Mouse (Mus musculus) ES-E14 (cell line): ENCODE results near the gene Mrm3. TPM values are rescaled to one million over a fixed set of nuclear protein-coding genes. Genes with fewer than 3 reads are reported as not detected.
A peak's percentile ranks its signal among the peaks of the same experiment; 100 is the strongest.

Experiments
- DNase-seq: peaks from one replicate; pipeline ENCODE4 v3.0.0-alpha.2; 2013; ENCODE audit warnings: low read depth, low spot score
- H3K27ac ChIP-seq: 2 replicates; pipeline ENCODE4 v1.5.1; 2012; ENCODE audit warnings: low read depth, mild to moderate bottlenecking, low read length, moderate library complexity, mixed read lengths; ENCODE audit not compliant: poor library complexity, insufficient read depth, severe bottlenecking
- H3K36me3 ChIP-seq: 2 replicates; pipeline ENCODE4 v1.6.1; 2012; ENCODE audit warnings: mild to moderate bottlenecking, low read length, moderate library complexity, mixed read lengths; ENCODE audit not compliant: control insufficient read depth, poor library complexity, insufficient read depth, severe bottlenecking
- H3K4me1 ChIP-seq, 2 experiments: fragments of 150-350 bp in 1 of 2; sonication (generic) in 1 of 2; 2 replicates each; pipeline ENCODE4 v1.6.1; 2012; ENCODE audit warnings: low read length in 2 of 2, mild to moderate bottlenecking in 1 of 2, mixed read lengths in 1 of 2; ENCODE audit not compliant: control insufficient read depth in 2 of 2, insufficient read depth in 2 of 2, poor library complexity in 1 of 2
- H3K4me3 ChIP-seq, 2 experiments: fragments of 150-350 bp in 1 of 2; sonication (generic) in 1 of 2; 2 replicates each; pipeline ENCODE4 v1.5.1; 2012; ENCODE audit warnings: low read length in 2 of 2, low read depth in 1 of 2, mild to moderate bottlenecking in 1 of 2, mixed read lengths in 1 of 2; ENCODE audit not compliant: insufficient read depth in 1 of 2, poor library complexity in 1 of 2, severe bottlenecking in 1 of 2
- H3K9ac ChIP-seq: 2 replicates; pipeline ENCODE4 v1.6.1; 2012; ENCODE audit warnings: low read depth, mild to moderate bottlenecking, low read length, mixed read lengths; ENCODE audit not compliant: poor library complexity, insufficient read depth, severe bottlenecking
- H3K9me3 ChIP-seq: fragments of 150-350 bp; sonication (generic); 2 replicates; pipeline ENCODE4 v1.6.1; 2012; ENCODE audit warnings: low read depth, mild to moderate bottlenecking, low read length; ENCODE audit not compliant: control insufficient read depth, insufficient read depth
- CHD2 ChIP-seq: IDR thresholded peaks from 2 replicates; pipeline ENCODE4 v1.6.1; 2014; ENCODE audit warnings: mild to moderate bottlenecking, low read depth, low read length, inconsistent platforms
- HCFC1 ChIP-seq: IDR thresholded peaks from 2 replicates; pipeline ENCODE4 v1.6.1; 2012; ENCODE audit warnings: low read length, inconsistent platforms, borderline replicate concordance; ENCODE audit not compliant: insufficient read depth
- MAFK ChIP-seq: IDR thresholded peaks from 2 replicates; pipeline ENCODE4 v1.6.1; 2014; ENCODE audit warnings: mild to moderate bottlenecking, low read depth, low read length, inconsistent platforms; ENCODE audit not compliant: insufficient read depth
- ZC3H11A ChIP-seq: IDR thresholded peaks from 2 replicates; pipeline ENCODE4 v1.6.1; 2012; ENCODE audit warnings: low read depth, mild to moderate bottlenecking, inconsistent platforms, low read length, borderline replicate concordance
- ZNF384 ChIP-seq: IDR thresholded peaks from 2 replicates; pipeline ENCODE4 v1.6.1; 2012; ENCODE audit warnings: low read depth, low read length, inconsistent platforms
- in situ Hi-C, 2 experiments: fragments of 600-800 bp; cut with MboI; formaldehyde crosslinking; loops; one replicate each; pipeline ENCODE4 v1.15.1; 2025; ENCODE audit warnings: low sequenced_read_pairs in 2 of 2, inconsistent platforms in 1 of 2; ENCODE audit not compliant: unreplicated experiment in 2 of 2
- total RNA-seq: library from RNA; depleted of rRNA; stranded (reverse); fragments of 300-350 nt; gene quantifications from 2 replicates; pipeline ENCODE4 v1.2.3, GENCODE M21; 2012; rRNA removed

Gene Mrm3
- total RNA-seq, 1 experiment: 20.2 TPM

DNA sequence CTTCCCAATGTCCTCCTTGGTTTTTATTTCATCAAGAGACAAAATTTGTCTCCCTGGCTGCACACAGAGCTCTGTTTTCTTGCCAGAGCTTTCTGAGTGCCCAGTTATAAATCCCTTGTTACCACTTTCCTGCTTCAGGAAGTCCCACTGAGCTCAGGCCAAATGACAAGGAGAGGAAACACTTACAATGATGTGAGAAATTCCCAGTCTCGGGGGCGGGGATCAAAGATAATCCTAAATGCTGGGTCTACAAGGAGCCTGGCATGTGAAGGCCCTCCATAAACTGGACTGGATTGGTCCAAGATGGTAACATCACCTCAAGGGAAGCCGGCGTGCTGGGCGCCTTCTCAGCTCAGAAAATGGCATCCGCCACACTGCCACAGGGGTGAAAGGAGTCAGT lies 49.3 kb downstream of the Mrm3 start:
- no peaks in the 10 kb centered on the region for H3K9me3 ChIP-seq
- no peak for TF ChIP-seq CHD2
- TF ChIP-seq MAFK: no peak
- TF ChIP-seq ZNF384: no peak
- in situ Hi-C loops: no loop called here
- H3K4me1 ChIP-seq: peaks cover 15 to 45% of the 10 kb centered on the region in 2 experiments
- H3K36me3 ChIP-seq: no peaks in the 10 kb centered on the region
- DNase-seq: no peak
- H3K4me3 ChIP-seq: no peak overlapping the region
- no peak overlapping the region for H3K27ac ChIP-seq
- peak overlapping the region; percentile 23; the same call in 1 of the 2 replicates for H3K9ac ChIP-seq

- DNase-seq: no peak
- Histone ChIP-seq H3K9ac (no peak overlapping the region), H3K4me1 (peaks cover 9 to 40% of the 10 kb centered on the region in 2 experiments), H3K27ac (peak overlapping the region; percentile 54), H3K4me3 (no peak overlapping the region), H3K36me3 (no peaks in the 10 kb centered on the region), H3K9me3 (no peaks in the 10 kb centered on the region)
- in situ Hi-C loops: no loop called here
- TF ChIP-seq ZNF384 (no peak), ZC3H11A (no peak), HCFC1 (no peak), MAFK (no peak), CHD2 (no peak)
Observed at GRCm38 (mm10) chr11:76294078-76294477, 50.6 kb downstream of the Mrm3 start.

- Histone ChIP-seq H3K4me3 (no peak overlapping the region; a peak in 1 of 4 replicates), H3K36me3 (no peaks in the 10 kb centered on the region), H3K9me3 (no peaks in the 10 kb centered on the region), H3K9ac (peak overlapping the region; percentile 22; the same call in 1 of the 2 replicates), H3K27ac (peak overlapping the region; percentile 76), H3K4me1 (peaks cover 9 to 39% of the 10 kb centered on the region in 2 experiments)
- no peak for DNase-seq
- no peak for TF ChIP-seq ZC3H11A
- no peak for TF ChIP-seq HCFC1
- TF ChIP-seq CHD2: no peak
- TF ChIP-seq MAFK: no peak
- no peak for TF ChIP-seq ZNF384
- in situ Hi-C loops: no loop called here
Observed at GRCm38 (mm10) chr11:76294836-76295235, 51.3 kb downstream of the Mrm3 start.

GRCm38 (mm10) chr11:76297252-76297651 lies 53.7 kb downstream of the Mrm3 start:
- TF ChIP-seq CHD2 (no peak), MAFK (no peak), ZC3H11A (no peak), ZNF384 (no peak), HCFC1 (no peak)
- H3K9ac ChIP-seq: no peak overlapping the region
- in situ Hi-C loops: no loop called here
- H3K4me1 ChIP-seq: peaks cover 10 to 34% of the 10 kb centered on the region in 2 experiments
- no peaks in the 10 kb centered on the region for H3K36me3 ChIP-seq
- no peaks in the 10 kb centered on the region for H3K9me3 ChIP-seq
- DNase-seq: no peak
- H3K4me3 ChIP-seq: no peak overlapping the region
- H3K27ac ChIP-seq: no peak overlapping the region

DNA sequence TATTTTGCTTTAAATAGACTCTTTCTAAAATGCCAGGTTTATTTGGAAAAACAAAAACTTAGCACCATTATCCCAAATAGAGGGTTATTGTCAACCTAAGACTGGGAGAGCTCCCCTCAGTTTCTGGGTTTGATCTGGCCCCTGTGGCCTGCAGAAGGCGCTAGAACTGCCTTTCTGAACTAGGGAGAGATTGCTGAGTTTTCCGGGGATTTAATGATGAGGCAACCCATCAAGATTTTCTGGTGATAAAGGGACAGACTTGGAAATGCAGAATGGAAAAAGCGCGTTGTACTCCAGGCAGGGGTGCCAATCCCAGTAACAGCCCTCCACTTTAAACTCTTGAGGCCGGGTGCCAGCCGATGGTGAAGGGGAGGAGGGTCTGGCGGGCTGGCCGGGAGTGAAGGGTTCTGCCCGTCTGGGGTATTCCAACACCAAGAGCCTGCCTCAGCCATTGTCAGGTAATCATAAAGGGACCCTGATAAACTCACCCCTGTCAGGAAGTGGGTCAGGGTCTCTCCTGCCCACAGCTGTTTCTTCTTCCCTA lies 55.0 kb downstream of the Mrm3 start:
- in situ Hi-C loops: no loop called here
- H3K27ac ChIP-seq: no peak overlapping the region
- no peak overlapping the region for H3K9ac ChIP-seq

More for the DNA sequence above, 55.0 kb downstream of the Mrm3 start:
- Histone ChIP-seq H3K36me3 (no peaks in the 10 kb centered on the region), H3K4me1 (peaks cover 9 to 28% of the 10 kb centered on the region in 2 experiments), H3K4me3 (no peak overlapping the region), H3K9me3 (no peaks in the 10 kb centered on the region)
- DNase-seq: no peak
- TF ChIP-seq CHD2: no peak
- no peak for TF ChIP-seq ZNF384
- TF ChIP-seq HCFC1: no peak
- no peak for TF ChIP-seq MAFK
- TF ChIP-seq ZC3H11A: no peak

Other genes with a start within 250 kb of the Mrm3 start
- 0.63 and 1.2 TPM in 2 replicates for gene 1700016K19Rik, start 243.8 kb upstream of the Mrm3 start, total RNA-seq
- 1.2 and 2.9 TPM in 2 replicates for gene Rflnb, start 215.9 kb upstream of the Mrm3 start, total RNA-seq
- 12.6 and 20.3 TPM in 2 replicates for gene Vps53, start 64.1 kb upstream of the Mrm3 start, total RNA-seq
- gene Fam57a, start 64.0 kb upstream of the Mrm3 start, total RNA-seq: 10.6 and 11.3 TPM in 2 replicates
- 0.48 and 1.4 TPM in 2 replicates for gene Dbil5, start 26.1 kb upstream of the Mrm3 start, total RNA-seq
- 26.1 and 34.0 TPM in 2 replicates for gene Gemin4, start 26.1 kb upstream of the Mrm3 start, total RNA-seq
- gene Glod4, start within 50 bp of the Mrm3 start, total RNA-seq: 62.8 and 65.5 TPM in 2 replicates
- gene Nxn, start 155.4 kb downstream of the Mrm3 start, total RNA-seq: 42.5 and 48.0 TPM in 2 replicates
- 72.1 and 74.5 TPM in 2 replicates for gene Timm22, start 163.2 kb downstream of the Mrm3 start, total RNA-seq